8 mouse cellular contexts compared by ENCODE assay signal in the genomic region with DNA sequence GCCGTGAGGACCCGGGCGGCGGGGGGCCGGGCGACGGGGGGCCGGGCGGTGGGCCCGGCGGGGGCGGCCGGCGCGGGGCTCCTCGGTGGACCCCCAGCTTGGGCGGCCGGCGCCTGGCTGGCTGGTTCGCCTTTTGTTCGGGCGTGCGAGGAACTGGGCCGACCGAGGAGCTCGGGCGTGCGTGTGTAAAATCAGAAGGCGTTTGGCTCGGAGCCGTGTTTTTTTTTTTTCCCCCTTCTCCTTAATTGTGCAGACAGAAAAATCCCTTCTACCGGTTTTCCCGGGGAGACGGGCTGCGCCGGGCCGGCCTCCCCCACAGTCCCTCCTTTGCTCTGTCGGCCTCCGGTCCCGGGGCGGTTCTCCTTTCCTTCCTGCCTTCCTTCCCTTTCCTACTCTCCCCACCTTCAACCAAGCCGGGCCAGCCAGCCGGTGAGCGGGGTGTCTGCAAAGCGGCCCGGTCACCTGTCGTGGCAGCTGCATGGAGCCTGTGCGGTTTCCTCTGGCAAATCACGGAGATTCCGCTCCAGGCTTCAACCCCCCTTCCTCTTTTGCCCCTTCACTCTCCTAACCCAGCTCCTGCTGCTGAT. TPM values are rescaled to one million over a fixed set of nuclear protein-coding genes. Genes with fewer than 3 reads are reported as not detected.
DNase-seq lines count a peak whose midpoint lies in the region; ATAC-seq and TF ChIP-seq lines count a peak whose summit lies in the region.

No protein-coding gene starts in this region.

- no peaks in the 10 kb centered on the region for H3K27me3 ChIP-seq in forebrain, embryonic 10.5 days (ENCODE audit: poor library complexity, severe bottlenecking)
- H3K27me3 ChIP-seq in heart, embryonic 14.5 days (ENCODE audit: control insufficient read depth, insufficient read depth, low read length), result no peaks in the 10 kb centered on the region
- H3K27me3 ChIP-seq in liver, postnatal 0 days (ENCODE audit: insufficient read depth, low read length), result peaks cover 13% of the 10 kb centered on the region
- no peaks in the 10 kb centered on the region for H3K27me3 ChIP-seq in neural tube, embryonic 14.5 days (ENCODE audit: control insufficient read depth, insufficient read depth, low read length)

- H3K36me3 ChIP-seq in forebrain, embryonic 10.5 days (replicated peaks), result peaks cover 26% of the 10 kb centered on the region
- peaks cover 10% of the 10 kb centered on the region for H3K36me3 ChIP-seq in heart, embryonic 14.5 days (ENCODE audit: control insufficient read depth, insufficient read depth, low read length)
- H3K36me3 ChIP-seq in liver, postnatal 0 days (replicated peaks; ENCODE audit: insufficient read depth, low read length), result no peaks in the 10 kb centered on the region
- peaks cover 3% of the 10 kb centered on the region; the same call in 1 of the 2 replicates for H3K36me3 ChIP-seq in neural tube, embryonic 14.5 days (ENCODE audit: control insufficient read depth, insufficient read depth, low read length)

- peak overlapping the region; percentile 98 for H3K27ac ChIP-seq in forebrain, embryonic 10.5 days
- peak overlapping the region; percentile 65 to 89 for H3K27ac ChIP-seq in heart, embryonic 14.5 days (replicated peaks in 1 of 2; ENCODE audit: control insufficient read depth in 1 of 2, insufficient read depth in 1 of 2, low read depth in 2 of 2, low read length in 2 of 2)
- H3K27ac ChIP-seq in liver, postnatal 0 days (ENCODE audit: low read depth), result peak overlapping the region; percentile 88
- peak overlapping the region; percentile 99 for H3K27ac ChIP-seq in neural tube, embryonic 14.5 days (ENCODE audit: low read depth, low read length)

- peak overlapping the region; percentile 86 for H3K4me2 ChIP-seq in heart, embryonic 14.5 days (ENCODE audit: low read length)
- H3K4me2 ChIP-seq in liver, postnatal 0 days (ENCODE audit: low read depth, low read length), result peak overlapping the region; percentile 94
- H3K4me2 ChIP-seq in neural tube, embryonic 14.5 days (ENCODE audit: low read depth, low read length), result peak overlapping the region; percentile 95

- H3K4me1 ChIP-seq in forebrain, embryonic 10.5 days, result peaks cover 28% of the 10 kb centered on the region
- peaks cover 5 to 16% of the 10 kb centered on the region in 2 experiments for H3K4me1 ChIP-seq in heart, embryonic 14.5 days (ENCODE audit: control insufficient read depth in 2 of 2, insufficient read depth in 2 of 2, low read length in 2 of 2)
- H3K4me1 ChIP-seq in liver, postnatal 0 days (ENCODE audit: insufficient read depth), result no peaks in the 10 kb centered on the region
- peaks cover 29% of the 10 kb centered on the region for H3K4me1 ChIP-seq in neural tube, embryonic 14.5 days (ENCODE audit: control insufficient read depth, insufficient read depth, low read length)

- DNase-seq in brain, embryonic 14.5 days (ENCODE audit: low read depth), result peak; percentile 81
- peak; percentile 63 for DNase-seq in forebrain, embryonic 10.5 days (ENCODE audit: extremely low spot score, low spot score)
- DNase-seq in kidney, postnatal 14 days, result peak; percentile 74
- DNase-seq in liver, postnatal 0 days, result peak; percentile 50
- peak; percentile 38 to 39 for DNase-seq in thymus, adult 18-20 months

- peak overlapping the region; percentile 94 for H3K9ac ChIP-seq in heart, embryonic 14.5 days (ENCODE audit: low read length)
- peak overlapping the region; percentile 87 for H3K9ac ChIP-seq in liver, postnatal 0 days (replicated peaks)
- H3K9ac ChIP-seq in neural tube, embryonic 14.5 days (replicated peaks; ENCODE audit: low read depth, low read length), result peak overlapping the region; percentile 98

- no peak for TF ChIP-seq CTCF in brain, embryonic 14.5 days (IDR thresholded peaks at IDR 0.05; ENCODE audit: borderline replicate concordance, extremely low read depth, insufficient read depth, insufficient read length)
- TF ChIP-seq CTCF in liver, postnatal 0 days (IDR thresholded peaks at IDR 0.05; ENCODE audit: low read depth), result no peak

- no peaks in the 10 kb centered on the region for H3K9me3 ChIP-seq in forebrain, embryonic 10.5 days
- H3K9me3 ChIP-seq in heart, embryonic 14.5 days (ENCODE audit: control insufficient read depth, low read length), result no peaks in the 10 kb centered on the region
- H3K9me3 ChIP-seq in liver, postnatal 0 days (ENCODE audit: low read length), result no peaks in the 10 kb centered on the region
- no peaks in the 10 kb centered on the region for H3K9me3 ChIP-seq in neural tube, embryonic 14.5 days (ENCODE audit: control insufficient read depth, low read length)

- no peak for TF ChIP-seq POLR2A in brain, embryonic 14.5 days (IDR thresholded peaks at IDR 0.05; ENCODE audit: borderline replicate concordance, extremely low read depth, insufficient read depth, insufficient read length, poor library complexity, severe bottlenecking)

- TF ChIP-seq EP300 in liver, postnatal 0 days (IDR thresholded peaks at IDR 0.05; ENCODE audit: low read depth), result no peak

- peak overlapping the region; percentile 89 for H3K4me3 ChIP-seq in forebrain, embryonic 10.5 days
- H3K4me3 ChIP-seq in heart, embryonic 14.5 days (ENCODE audit: control insufficient read depth in 1 of 2, insufficient read depth in 1 of 2, low read depth in 1 of 2, low read length in 2 of 2), result peak overlapping the region; percentile 89 to 92
- H3K4me3 ChIP-seq in liver, postnatal 0 days (ENCODE audit: low read depth, low read length), result peak overlapping the region; percentile 66
- peak overlapping the region; percentile 89 for H3K4me3 ChIP-seq in neural tube, embryonic 14.5 days (ENCODE audit: low read depth, low read length)

- 0% methylated on average over 45 of the region's 50 CpGs for WGBS in forebrain, embryonic 10.5 days
- under 1% methylated on average over 34 of the region's 50 CpGs for WGBS in heart, embryonic 14.5 days
- 2% methylated on average over 40 of the region's 50 CpGs for WGBS in liver, postnatal 0 days (ENCODE audit: insufficient replicate concordance)
- under 1% methylated on average over 38 of the region's 50 CpGs for WGBS in neural tube, embryonic 14.5 days

- peak; percentile 21 for ATAC-seq in CD4-positive, CD25-positive, alpha-beta regulatory T cell, adult 4 months
- ATAC-seq in heart, embryonic 14.5 days (ENCODE audit: insufficient number of reproducible peaks, insufficient read depth, low FRiP score, low read depth), result 0 out of 2 replicates have a peak, but pooled peaks have one; percentile 5
- ATAC-seq in liver, postnatal 0 days, result peak; percentile 3
- ATAC-seq in neural tube, embryonic 14.5 days (ENCODE audit: low read depth), result peak; percentile 62

RNA-seq across cellular contexts. Expression of gene Tulp4, which starts 0.9 kb away (rescaled TPM):
- 10 to 100 TPM; 23.5 to 48.7 TPM for polyA plus RNA-seq in CD4-positive, CD25-positive, alpha-beta regulatory T cell, adult 4 months (2017; shearing (Covaris generic))
- polyA plus RNA-seq in brain, embryonic 14.5 days (2012; rRNA removed), result 140 and 178 TPM in 2 replicates
- 136 and 142 TPM in 2 replicates for polyA plus RNA-seq in forebrain, embryonic 10.5 days (2016; fragmentation: Nextera tagmentation; extraction: Ambion mirVana)
- 61.4 and 67.3 TPM in 2 replicates for polyA plus RNA-seq in heart, embryonic 14.5 days (2014; fragmentation: Nextera tagmentation; extraction: Ambion mirVana)
- 14.2 and 17.8 TPM in 2 replicates for polyA plus RNA-seq in liver, postnatal 0 days (2015; fragmentation: Nextera tagmentation; extraction: Ambion mirVana)
- 162 and 238 TPM in 2 replicates for polyA plus RNA-seq in neural tube, embryonic 14.5 days (2014; fragmentation: Nextera tagmentation; extraction: Ambion mirVana)

RNA-seq across cellular contexts. Expression of gene Gtf2h5, which starts 27.5 kb away (rescaled TPM):
- 10 to 100 TPM; 93.2 to 94.5 TPM for polyA plus RNA-seq in CD4-positive, CD25-positive, alpha-beta regulatory T cell, adult 4 months (2017; shearing (Covaris generic))
- 88.8 and 95.2 TPM in 2 replicates for polyA plus RNA-seq in brain, embryonic 14.5 days (2012; rRNA removed)
- 169 and 173 TPM in 2 replicates for polyA plus RNA-seq in forebrain, embryonic 10.5 days (2016; fragmentation: Nextera tagmentation; extraction: Ambion mirVana)
- 148 and 163 TPM in 2 replicates for polyA plus RNA-seq in heart, embryonic 14.5 days (2014; fragmentation: Nextera tagmentation; extraction: Ambion mirVana)
- polyA plus RNA-seq in liver, postnatal 0 days (2015; fragmentation: Nextera tagmentation; extraction: Ambion mirVana), result 70.4 and 73.5 TPM in 2 replicates
- polyA plus RNA-seq in neural tube, embryonic 14.5 days (2014; fragmentation: Nextera tagmentation; extraction: Ambion mirVana), result 217 and 229 TPM in 2 replicates

RNA-seq across cellular contexts. Expression of gene Serac1, which starts 27.6 kb away (rescaled TPM):
- 1 to 10 TPM; 1.4 to 2.3 TPM for polyA plus RNA-seq in CD4-positive, CD25-positive, alpha-beta regulatory T cell, adult 4 months (2017; shearing (Covaris generic))
- polyA plus RNA-seq in brain, embryonic 14.5 days (2012; rRNA removed), result 25.6 and 27.3 TPM in 2 replicates
- 6.6 and 8.9 TPM in 2 replicates for polyA plus RNA-seq in forebrain, embryonic 10.5 days (2016; fragmentation: Nextera tagmentation; extraction: Ambion mirVana)
- 4.6 and 4.8 TPM in 2 replicates for polyA plus RNA-seq in heart, embryonic 14.5 days (2014; fragmentation: Nextera tagmentation; extraction: Ambion mirVana)
- 0.43 and 0.73 TPM in 2 replicates for polyA plus RNA-seq in liver, postnatal 0 days (2015; fragmentation: Nextera tagmentation; extraction: Ambion mirVana)
- 12.6 and 13.0 TPM in 2 replicates for polyA plus RNA-seq in neural tube, embryonic 14.5 days (2014; fragmentation: Nextera tagmentation; extraction: Ambion mirVana)

Comparison
In these comparisons a context has a peak if more than half of its experiments do, and no peak if none do; other contexts are left out.
1. Peak in every context shown above with its lines: DNase-seq, ATAC-seq, H3K4me3 ChIP-seq and H3K27ac ChIP-seq.
2. ATAC-seq: peak in every context shown above with its lines; median percentile 62 in neural tube, embryonic 14.5 days; 21 in CD4-positive, CD25-positive, alpha-beta regulatory T cell, adult 4 months; 5 in heart, embryonic 14.5 days; 3 in liver, postnatal 0 days.